Mouse (Mus musculus) hindlimb bud, embryonic 11.5 days (tissue): ENCODE data around the gene Ubac2.

ENCODE experiments used
- DNase-seq: peaks from one replicate; pipeline ENCODE4 v3.0.0-alpha.2; 2012; ENCODE audit warnings: low read depth, low spot score; ENCODE audit errors: extremely low spot score

Ubac2 gene

GRCm38 (mm10) chr14:121996786-121997185, 118.4 kb downstream of the Ubac2 start:
- DNase-seq: no peak

- DNase-seq: no peak
Observed at GRCm38 (mm10) chr14:121999455-121999854, 121.0 kb downstream of the Ubac2 start.

- no peak for DNase-seq
Observed at GRCm38 (mm10) chr14:122000346-122001105, 122.1 kb downstream of the Ubac2 start.

GRCm38 (mm10) chr14:122002224-122002623, 123.8 kb downstream of the Ubac2 start:
- DNase-seq: no peak

GRCm38 (mm10) chr14:122003812-122004211, 125.4 kb downstream of the Ubac2 start:
- DNase-seq: no peak

GRCm38 (mm10) chr14:122008261-122008660, 129.8 kb downstream of the Ubac2 start:
- no peak for DNase-seq

- no peak for DNase-seq
Observed at GRCm38 (mm10) chr14:122009502-122009901, 131.1 kb downstream of the Ubac2 start.

GRCm38 (mm10) chr14:122010301-122010700, 131.9 kb downstream of the Ubac2 start:
- DNase-seq: no peak

- DNase-seq: no peak
Observed at GRCm38 (mm10) chr14:122011768-122012167, 133.3 kb downstream of the Ubac2 start.

GRCm38 (mm10) chr14:122012193-122012592, 133.8 kb downstream of the Ubac2 start:
- no peak for DNase-seq

- DNase-seq: no peak
Observed at GRCm38 (mm10) chr14:122012814-122013213, 134.4 kb downstream of the Ubac2 start.

- DNase-seq: no peak
Observed at GRCm38 (mm10) chr14:122013417-122013951, 135.1 kb downstream of the Ubac2 start.

- no peak for DNase-seq
Observed at GRCm38 (mm10) chr14:122017958-122018357, 139.5 kb downstream of the Ubac2 start.

GRCm38 (mm10) chr14:122019389-122019788, 141.0 kb downstream of the Ubac2 start:
- no peak for DNase-seq

GRCm38 (mm10) chr14:122020567-122020966, 142.1 kb downstream of the Ubac2 start:
- DNase-seq: no peak

GRCm38 (mm10) chr14:122023054-122023453, 144.6 kb downstream of the Ubac2 start:
- no peak for DNase-seq

GRCm38 (mm10) chr14:122023928-122024327, 145.5 kb downstream of the Ubac2 start:
- no peak for DNase-seq

GRCm38 (mm10) chr14:122028926-122029745, 150.7 kb downstream of the Ubac2 start:
- no peak for DNase-seq

GRCm38 (mm10) chr14:122029851-122030250, 151.4 kb downstream of the Ubac2 start:
- DNase-seq: no peak

GRCm38 (mm10) chr14:122032045-122032444, 153.6 kb downstream of the Ubac2 start:
- no peak for DNase-seq

GRCm38 (mm10) chr14:122034451-122034850, 156.0 kb downstream of the Ubac2 start, which contains the start of gene Timm8a2:
Gene Timm8a2, plus strand, starts transcription at chr14:122034674.
- no peak for DNase-seq

GRCm38 (mm10) chr14:122035181-122035580, 156.8 kb downstream of the Ubac2 start:
- no peak for DNase-seq
